Mouse (Mus musculus) frontal cortex, adult (tissue): ENCODE data around the gene Pnkd.

Source experiments
- ATAC-seq: cut with Nextera tagmentation; 2 replicates; pipeline ENCODE4 v1.9.2; 2017; ENCODE audit warnings: mild to moderate bottlenecking, moderate library complexity, mixed read lengths; ENCODE audit not compliant: low TSS enrichment

The Pnkd gene

DNA sequence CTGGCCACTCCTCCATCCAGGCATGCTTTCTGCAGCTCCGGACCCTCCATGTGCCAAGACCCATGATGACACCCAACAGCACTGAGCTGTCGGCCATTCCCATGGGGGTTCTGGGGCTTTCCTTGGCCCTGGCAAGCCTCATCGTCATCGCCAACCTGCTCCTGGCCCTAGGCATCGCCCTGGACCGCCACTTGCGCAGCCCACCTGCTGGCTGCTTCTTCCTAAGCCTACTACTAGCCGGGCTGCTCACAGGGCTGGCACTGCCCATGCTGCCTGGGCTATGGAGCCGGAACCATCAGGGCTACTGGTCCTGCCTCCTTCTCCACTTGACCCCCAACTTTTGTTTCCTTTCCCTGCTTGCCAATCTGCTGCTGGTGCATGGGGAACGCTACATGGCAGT is 6.2 kb upstream of the Pnkd start, which contains the start of gene Gpbar1:
Gene Gpbar1 (plus strand): TSS at position 13 of the 400 bp plus-strand sequence.
- ATAC-seq, result no peak

DNA sequence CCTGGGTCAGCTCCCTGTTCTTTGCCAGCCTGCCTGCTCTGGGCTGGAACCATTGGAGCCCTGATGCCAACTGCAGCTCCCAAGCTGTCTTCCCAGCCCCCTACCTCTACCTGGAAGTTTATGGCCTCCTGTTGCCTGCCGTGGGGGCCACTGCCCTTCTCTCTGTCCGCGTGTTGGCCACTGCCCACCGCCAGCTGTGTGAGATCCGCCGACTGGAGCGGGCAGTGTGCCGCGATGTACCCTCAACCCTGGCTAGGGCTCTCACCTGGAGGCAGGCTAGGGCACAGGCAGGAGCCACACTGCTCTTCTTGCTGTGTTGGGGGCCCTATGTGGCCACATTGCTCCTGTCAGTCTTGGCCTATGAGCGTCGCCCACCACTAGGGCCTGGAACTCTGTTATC is 5.7 kb upstream of the Pnkd start:
- ATAC-seq, result no peak

DNA sequence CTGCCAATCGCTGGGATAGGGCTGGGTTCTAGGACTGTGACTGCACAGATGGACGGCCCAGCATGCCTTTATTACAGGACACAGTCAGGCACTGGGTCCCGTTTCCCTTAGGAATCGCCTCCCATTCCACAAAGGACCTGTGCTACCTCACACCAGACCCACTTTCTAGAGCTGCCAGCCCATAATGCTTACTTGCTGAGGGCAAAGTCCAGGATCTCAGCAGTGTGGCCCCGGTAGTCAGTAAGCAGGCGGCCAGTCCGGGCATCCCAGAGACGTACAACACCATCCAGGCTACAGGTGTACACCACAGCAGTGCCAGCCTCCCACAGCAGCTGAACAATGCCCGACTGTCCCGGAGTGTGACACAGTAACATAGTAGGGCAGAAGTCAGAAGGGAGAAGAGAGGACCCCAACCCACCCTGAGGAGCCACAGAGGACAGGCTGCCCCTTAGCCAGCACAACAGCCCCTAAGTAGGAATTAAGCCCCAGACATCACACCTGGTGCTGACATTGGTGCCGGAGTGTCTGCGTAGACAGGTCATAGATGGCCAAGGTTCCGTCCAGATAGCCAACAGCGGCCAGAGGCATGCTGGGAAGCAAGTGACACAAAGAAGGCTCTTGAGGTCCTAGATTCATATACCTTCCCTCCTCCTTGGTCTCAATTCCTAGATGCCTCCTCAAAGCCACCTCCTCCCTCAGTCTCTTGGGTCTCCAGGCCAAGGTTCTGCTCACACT is 4.0 kb upstream of the Pnkd start:
- ATAC-seq, result no peak

DNA sequence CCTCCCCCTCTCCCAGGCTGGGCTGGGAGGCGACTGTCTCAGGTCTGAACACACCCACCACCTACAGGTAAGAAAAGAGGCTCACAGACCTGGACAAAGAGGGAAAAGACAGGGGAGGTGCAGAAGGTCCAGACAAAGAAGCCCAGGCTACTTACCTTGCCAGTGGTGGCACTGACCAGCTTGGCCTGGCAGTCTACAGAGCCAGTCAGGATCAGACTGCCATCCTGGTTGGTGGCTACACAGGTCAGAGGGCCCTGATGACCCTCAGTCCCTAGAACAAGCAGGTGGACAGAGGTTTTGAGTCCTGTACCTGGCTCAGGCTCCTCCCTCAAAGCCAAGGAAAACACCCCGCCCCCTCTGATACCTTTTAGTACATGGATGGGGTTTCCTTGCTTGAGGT is 3.4 kb upstream of the Pnkd start:
- no peak for ATAC-seq

DNA sequence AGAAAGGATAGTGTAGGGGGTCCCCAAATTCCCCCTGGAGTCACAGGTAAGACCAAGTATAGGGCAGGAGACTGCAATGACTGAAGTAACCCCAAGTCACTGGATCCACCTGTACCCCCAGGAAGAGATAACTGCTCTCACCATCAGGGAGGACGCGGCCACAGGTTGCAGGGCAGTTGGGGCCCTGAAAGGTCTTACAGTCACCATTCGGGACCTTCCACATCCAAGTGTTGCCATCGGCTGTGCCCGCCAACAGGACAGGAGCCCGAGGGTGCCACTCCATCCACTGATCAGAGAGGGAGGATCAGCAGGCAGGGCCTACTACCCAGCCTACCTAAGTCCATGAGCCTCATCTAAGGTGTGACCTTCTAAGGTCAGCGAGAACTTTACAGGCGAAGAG is 2.8 kb upstream of the Pnkd start:
- no peak for ATAC-seq

DNA sequence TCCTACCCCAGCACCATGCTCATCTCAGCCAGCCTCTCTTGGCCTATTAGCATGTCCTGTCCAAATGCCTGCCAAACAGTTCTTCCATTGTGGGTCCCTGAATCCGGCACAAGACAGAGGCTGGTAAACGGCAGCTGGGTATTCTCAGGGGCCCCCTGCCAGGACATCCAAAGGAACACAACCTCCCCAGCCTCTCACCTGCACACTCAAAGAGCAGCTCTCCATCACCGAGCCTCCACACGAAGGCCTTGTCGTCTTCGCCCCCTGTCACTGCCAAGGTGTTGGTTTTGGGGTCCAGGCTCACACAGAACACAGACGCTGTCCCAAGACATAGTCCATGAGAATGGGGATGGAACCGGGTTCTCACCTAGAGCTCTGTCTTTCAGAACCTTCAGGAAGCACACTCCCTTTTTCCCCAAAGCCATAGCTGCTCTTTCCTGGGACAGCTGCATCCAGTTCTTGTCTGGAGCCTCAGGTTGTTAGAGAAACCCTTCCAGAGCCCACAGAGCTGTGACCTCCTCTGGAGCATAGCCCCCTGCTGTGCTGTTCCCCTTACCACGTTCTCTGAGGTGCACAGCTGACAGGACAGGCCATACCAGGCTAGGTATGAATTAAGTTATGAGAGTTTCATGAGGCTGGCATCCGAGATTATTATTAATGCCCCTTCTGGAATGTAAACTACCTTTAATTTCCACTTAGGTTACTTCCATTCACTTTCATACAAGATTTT is 1.7 kb upstream of the Pnkd start:
- ATAC-seq, result no peak

DNA sequence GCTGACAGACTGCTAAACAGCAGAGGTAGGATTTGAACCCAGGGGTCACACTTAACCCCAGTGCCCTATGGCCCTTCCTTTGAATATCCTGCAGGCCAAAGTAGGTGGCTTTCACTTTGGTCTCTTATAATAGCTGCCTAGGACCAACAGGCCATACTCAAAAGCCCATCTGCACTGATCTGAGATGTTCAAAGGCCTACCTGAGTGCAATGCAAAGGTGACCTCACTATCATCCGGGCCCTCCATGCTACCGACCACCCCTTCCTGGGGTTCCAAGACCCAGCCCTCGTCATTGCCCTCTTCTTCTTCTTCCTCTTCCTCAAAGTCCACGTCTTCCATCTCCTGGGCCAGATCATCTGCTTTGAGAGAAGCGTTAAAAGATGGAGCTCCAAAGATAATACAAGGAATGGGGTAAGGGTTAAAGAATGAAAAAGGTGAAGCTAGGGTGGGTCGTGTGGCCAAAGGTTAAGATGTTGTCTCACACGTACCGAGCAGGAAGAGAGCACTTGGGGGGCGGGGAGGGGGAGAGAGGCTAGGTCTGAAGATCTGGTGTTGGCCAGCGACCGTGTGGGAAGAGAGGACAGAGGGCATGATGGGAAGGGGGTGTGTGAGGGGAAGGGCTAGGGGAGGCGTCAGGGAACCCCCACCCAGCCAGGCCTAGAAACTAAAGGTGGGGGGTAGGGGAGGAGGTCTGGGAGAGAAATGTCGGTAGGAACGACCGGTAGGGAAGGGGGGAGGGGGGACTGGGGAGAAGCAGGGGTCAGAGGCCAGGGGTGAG is 855 bp upstream of the Pnkd start:
- no peak for ATAC-seq

DNA sequence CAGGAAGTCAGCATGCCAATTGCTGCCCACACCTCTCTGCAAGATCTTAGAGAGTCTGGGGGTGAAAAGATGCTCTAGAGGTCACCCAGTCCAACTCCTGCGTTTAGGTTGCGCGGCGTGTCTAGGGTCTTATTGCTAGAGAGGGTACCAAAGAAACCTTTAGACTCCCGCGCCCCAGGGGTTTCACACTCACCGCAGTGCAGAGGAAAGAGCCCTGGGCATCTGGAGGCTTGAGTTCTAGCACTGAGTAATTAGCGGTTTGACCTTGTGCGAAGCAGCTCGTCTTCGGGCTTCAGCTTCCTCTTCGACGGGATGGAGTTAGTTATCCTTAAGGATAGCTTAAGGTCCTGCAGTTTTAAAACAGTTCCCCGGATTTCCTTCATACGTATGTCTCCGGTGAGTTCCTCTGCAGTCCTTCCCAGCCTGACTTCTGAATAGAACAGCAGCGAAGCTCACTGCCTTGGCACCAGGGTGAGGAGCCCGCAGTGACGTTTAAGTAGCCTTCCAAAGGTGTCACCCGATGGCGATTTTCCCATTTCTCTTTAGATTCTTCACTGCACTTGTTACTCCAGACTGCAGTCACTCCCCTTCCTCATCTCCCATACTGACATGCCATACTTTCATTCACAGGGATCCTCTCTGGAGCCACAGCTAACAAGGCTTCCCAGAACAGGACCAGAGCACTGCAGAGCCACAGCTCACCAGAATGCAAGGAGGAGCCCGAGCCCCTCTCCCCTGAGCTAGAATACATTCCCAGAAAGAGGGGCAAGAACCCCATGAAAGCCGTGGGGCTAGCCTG is 681 bp downstream of the Pnkd start:
- ATAC-seq, result peak; percentile 1; the same call in 1 of the 2 replicates

DNA sequence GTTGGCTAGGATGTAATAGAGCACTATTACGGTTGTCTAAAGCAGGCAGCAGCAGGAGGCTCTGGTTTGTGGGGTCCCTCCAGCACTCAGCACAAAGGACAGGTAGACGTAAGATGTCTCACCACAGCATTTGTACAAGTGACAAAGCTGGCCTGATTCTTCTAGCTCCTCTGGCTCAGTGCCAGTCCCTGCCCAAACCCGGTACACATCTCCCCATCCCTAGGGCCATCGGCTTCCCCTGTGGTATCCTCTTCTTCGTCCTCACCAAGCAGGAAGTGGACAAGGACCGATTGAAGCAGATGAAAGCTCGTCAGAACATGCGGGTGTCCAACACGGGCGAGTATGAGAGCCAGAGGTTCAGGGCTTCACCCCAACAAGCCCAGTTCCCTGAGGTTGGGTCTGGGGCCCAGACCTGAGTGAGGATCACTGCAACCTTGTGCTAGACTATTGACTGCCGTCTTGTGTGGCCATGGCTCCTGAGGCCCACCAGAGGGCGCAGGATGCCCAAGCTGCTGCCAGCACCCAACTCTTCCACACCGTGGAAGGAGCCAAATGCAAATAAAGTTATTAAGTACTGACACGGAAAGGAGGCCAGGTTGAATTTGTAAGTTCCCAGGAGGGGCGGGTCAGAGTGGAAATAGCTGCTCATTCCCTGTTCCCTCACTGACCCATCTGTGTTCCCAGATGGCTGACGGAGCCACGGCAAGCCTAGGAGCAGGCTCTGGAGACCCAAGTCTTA is 2.3 kb downstream of the Pnkd start:
- 0 out of 2 replicates have a peak, but pooled peaks have one; percentile 11 for ATAC-seq

DNA sequence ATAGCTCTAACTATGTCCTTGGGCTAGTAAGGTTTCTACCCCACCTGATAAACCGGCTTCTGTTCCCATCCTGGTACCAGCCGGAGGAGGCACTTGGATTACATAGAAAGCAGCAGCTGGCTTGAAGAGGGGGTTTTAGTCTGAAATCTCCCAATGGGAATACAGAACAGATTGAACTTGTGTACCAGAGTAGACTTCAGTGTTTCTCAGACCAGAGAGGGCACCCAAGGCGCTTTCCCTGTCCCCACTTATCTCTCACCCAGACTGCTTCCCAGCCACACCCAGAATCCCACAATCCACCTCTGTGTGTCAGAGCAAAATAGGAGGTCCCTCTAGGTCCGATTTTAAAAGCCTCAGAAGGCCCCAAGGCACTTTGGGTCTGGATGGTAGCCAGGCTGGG is 3.6 kb downstream of the Pnkd start:
- no peak for ATAC-seq

DNA sequence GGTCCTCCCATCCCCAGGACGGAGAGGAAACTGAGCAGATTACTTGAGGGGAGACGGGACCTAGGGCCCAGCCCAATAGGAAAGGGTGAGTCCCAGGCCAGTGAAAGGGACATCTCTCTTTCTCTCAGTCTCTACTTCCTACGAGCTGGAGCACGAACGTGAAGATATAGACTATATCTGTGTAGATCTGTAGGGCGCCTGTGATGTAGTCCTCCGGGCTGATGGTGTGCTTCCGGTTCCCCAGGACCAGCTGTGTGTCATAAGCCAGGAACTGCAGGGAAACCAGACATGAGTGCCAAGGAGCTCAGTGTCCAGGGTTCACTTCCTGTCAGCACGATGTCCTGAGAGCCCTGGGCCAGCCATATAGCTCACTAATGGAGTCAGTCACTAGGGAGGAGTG is 4.5 kb downstream of the Pnkd start:
- no peak for ATAC-seq

DNA sequence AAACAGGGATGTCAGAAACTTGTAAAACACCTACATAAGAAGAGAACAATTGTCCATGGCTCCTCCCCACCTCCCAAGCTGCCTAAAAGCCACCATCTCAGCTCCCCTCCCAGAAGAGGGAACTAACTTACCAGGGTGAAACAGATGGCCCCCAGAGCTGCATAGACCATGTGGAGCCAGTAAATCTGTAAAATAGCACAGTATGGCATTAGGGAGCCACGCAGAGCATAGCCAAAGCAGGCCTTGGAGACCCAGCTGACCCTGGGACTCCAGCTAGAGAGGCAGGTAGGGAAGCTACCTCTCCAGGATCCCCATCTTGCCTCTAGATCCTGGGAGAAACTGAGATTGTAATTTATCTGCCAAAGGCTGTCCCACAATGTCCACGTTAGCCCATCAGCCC is 5.0 kb downstream of the Pnkd start:
- ATAC-seq, result no peak

DNA sequence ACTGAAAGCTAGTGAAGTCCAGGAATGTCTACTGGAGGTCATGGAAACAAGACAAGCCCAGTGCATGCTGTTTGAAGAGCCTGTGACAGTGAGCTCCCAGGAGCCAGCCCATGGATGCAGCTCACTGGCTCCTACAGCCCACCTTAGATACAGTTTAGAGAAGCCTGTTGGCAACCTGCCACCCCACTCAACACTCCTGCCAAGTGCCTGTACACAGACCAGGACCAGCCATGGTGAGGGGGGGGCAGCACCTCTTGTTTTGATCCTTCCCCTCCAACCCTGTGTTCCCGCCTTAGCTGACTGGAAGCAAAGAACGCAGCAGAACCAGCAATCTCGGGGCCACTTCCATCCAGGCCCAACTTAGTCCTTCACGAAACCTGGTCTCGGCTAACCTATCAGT is 5.4 kb downstream of the Pnkd start:
- ATAC-seq, result no peak

DNA sequence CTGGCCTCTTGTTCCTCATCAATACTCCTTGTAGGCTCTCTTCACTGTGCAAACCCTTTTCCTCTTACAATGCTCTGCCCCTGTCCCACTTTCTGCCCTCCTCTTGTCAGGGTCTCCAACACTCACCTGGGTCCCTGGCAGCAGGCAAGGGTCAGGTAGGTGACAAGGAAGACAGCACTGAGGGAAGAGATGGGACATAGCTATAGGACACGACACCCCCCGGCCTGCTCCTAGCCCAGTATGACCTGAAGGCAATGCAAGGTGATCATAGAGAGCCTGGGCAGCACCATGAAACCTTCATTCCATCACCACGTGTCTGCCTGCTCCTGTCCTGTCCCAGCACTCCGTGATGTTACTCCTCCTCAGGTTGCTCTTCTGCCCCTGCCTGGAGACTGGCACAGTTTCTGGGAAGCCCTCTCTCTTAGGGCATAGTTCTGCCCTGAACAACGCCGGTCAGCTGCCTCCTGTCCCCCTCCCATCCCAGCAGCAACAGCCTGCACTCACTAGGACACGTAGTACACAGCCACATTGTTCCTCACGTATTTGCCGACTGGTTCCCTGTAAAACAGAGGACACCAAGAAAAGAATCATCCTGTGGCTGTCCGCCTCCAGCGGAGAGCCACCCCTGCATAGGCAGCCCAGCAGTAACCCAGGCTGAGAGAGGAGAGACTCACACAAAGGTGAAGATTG is 7.7 kb downstream of the Pnkd start:
- 0 out of 2 replicates have a peak, but pooled peaks have one; percentile 10 for ATAC-seq

DNA sequence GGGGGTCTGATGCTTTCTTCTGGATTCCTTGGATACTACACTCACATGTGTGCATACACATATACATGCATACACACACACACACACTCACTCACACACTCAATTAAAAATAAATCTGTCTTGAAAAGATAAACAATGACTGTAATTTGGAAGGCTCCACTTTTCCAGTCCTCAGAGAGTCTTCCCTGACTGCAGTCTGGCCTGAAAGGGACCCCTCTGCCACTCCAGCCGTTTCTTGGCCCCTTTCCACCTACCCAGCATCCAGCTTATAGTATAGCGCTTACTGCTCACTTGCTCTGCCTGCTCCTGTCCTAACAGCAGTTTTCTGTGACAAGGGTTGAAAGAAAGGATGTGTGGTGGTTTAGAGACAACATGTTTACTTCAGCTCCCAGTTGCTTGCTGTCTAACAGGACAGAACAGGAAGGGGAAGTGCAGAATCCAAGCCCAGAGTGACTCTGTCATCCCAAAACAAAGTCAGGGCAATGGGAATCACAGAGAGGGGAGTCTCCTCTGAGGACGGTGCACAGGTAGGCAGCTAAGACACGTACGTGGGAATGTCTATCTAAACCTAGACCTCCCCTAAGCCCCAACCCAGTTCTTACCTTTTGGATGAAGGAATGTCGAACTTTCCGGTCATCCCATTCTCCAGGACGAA is 8.7 kb downstream of the Pnkd start:
- no peak for ATAC-seq

DNA sequence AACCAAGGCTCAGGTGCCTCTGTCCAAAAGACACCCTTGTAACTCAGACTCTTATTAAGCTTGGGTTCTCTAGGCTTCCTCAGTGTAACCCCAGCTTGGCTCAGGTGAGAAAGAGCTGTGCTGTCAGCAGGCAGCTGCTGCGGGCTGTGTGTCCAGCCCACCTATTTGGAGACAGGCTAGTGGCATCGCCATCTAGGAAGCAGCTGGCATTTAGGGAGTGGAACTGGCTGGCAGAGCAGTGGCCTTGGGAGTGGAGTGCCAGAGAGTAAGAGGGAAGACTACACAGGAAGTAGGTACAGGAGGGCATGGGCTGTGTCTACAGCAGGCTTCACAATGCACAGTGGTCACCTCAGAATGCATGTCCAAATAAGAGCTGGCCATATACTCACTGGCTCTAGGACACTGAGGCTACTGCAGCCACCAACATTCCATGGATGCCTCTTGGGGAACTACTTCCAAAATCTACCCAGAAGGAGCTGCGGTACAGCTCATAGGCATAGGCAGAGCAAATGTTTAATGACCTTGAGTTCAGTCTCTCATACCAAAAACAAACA is 9.4 kb downstream of the Pnkd start:
- ATAC-seq, result no peak

DNA sequence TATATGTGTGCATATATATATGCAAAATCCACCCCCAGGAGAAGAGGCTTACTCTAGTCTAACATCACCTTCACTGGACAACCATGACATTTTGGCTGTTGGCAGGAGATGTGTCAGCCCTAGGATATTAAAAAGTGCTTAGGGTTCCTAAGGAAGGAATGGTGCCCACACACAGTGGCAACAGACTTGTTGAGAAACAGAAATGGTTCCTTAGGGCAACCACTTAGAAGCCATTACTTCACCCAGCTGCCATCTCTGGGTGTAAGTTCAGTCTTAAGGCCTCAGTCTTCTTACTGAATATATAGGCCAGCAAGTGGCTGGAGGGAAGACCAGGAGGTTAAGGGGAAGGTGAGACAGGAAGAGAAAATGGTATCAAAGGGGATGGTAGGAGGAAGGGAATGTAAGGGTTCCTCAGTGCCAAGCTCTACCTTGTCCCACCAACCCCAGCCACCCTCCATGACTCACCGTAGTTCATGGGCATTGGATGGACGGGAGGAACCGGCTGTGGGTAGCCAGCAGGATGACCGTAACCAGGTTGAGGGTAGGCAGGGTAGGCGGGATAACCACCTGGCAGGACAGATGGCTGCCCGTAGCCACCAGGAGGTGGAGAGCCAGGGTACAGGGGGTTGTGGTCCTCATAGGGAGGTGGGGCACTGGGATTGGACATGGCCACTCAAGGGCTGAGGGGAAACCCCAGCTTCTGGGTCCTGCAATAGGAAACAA is 10.2 kb downstream of the Pnkd start:
- ATAC-seq, result peak; percentile 2; the same call in 1 of the 2 replicates

DNA sequence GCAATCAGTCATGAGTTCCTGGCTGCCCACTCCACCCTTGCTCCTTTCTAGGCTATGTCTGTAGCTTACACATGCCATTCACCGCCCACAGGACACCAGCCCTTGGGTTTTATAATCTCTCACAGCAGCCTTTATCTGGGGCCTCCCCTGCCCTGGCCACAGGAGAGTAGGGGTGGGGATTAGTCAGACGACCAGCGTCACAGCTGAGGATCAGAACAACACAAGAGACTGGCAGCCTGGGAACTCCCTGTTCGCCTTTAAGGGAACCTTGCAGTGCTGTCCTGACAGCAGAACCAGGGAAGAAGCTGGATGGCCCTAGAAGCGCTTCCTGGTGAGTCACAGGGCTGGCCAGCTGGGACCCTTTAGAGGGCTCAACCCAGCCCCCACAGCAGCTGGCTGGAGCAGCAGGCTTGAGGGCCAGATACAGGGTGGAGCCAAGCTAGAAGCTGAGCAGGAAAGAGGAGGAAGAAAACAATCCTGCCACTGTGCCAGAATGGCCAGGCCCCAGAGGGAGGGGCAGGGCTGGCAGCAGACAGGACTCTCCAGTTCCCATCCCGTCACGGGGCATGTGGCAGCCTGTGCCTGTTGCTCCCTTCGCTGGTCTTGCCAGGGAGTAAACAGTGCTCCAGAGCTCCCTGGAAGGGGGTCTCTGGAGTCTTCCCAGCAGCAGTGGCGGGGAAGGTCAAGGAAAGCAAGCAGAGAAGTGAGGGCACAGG is 10.9 kb downstream of the Pnkd start:
- ATAC-seq, result peak; percentile 74
